Mouse (Mus musculus) kidney, postnatal 25 days (tissue): ENCODE measurements around the gene Olfr544.

Source experiments
- DNase-seq, 2 experiments: peaks; one replicate each; pipeline ENCODE4 v3.0.0; 2021; ENCODE audit warnings: mixed read lengths in 2 of 2

The Olfr544 gene

GRCm38 (mm10) chr7:102476601-102477000 lies 11.5 kb downstream of the Olfr544 start:
- DNase-seq = no peak

GRCm38 (mm10) chr7:102472675-102473074 lies 15.4 kb downstream of the Olfr544 start:
- no peak for DNase-seq

GRCm38 (mm10) chr7:102467566-102467965 lies 20.5 kb downstream of the Olfr544 start:
- no peak for DNase-seq

- DNase-seq = no peak
Measured at GRCm38 (mm10) chr7:102458618-102459380, 29.3 kb downstream of the Olfr544 start.

GRCm38 (mm10) chr7:102446438-102446837 lies 41.7 kb downstream of the Olfr544 start:
- DNase-seq = no peak

GRCm38 (mm10) chr7:102444301-102444700 lies 43.8 kb downstream of the Olfr544 start:
- DNase-seq = no peak

GRCm38 (mm10) chr7:102442432-102442831 lies 45.7 kb downstream of the Olfr544 start:
- no peak for DNase-seq

GRCm38 (mm10) chr7:102441657-102442391 lies 46.3 kb downstream of the Olfr544 start, which contains the start of gene Rrm1:
TSS of gene Rrm1 (plus strand) at chr7:102441695.
- DNase-seq = peak; percentile 93 to 97

GRCm38 (mm10) chr7:102440822-102441656 lies 47.1 kb downstream of the Olfr544 start:
- DNase-seq = no peak

GRCm38 (mm10) chr7:102434344-102434743 lies 53.8 kb downstream of the Olfr544 start:
- DNase-seq = no peak
